Mouse (Mus musculus) intestine, embryonic 16.5 days (tissue): ENCODE measurements at regions not wholly inside any gene's neighbourhood (a gene's known extent, or its start where the extent isn't known, plus 50 kb on each side); places are given as distances from the start of the nearest gene placed in this dataset.

Experiments
- ATAC-seq: fragments of 200-750 bp; cut with Nextera tagmentation; 2 replicates; pipeline ENCODE4 v1.8.0; 2017; ENCODE audit warnings: moderate TSS enrichment, moderate library complexity
- H3K27ac ChIP-seq: fragments of 300-500 bp; sonication (generic); 2 replicates; pipeline ENCODE4 v1.5.1; 2014; ENCODE audit warnings: mild to moderate bottlenecking, low read length
- H3K27me3 ChIP-seq: fragments of 300-500 bp; sonication (generic); replicated peaks from 2 replicates; pipeline ENCODE4 v1.6.1; 2014; ENCODE audit warnings: low read length, control low read depth, mixed read lengths; ENCODE audit not compliant: control insufficient read depth, insufficient read depth
- H3K36me3 ChIP-seq: fragments of 300-500 bp; sonication (generic); 2 replicates; pipeline ENCODE4 v1.6.1; 2014; ENCODE audit warnings: low read length, control low read depth; ENCODE audit not compliant: control insufficient read depth, insufficient read depth
- H3K4me1 ChIP-seq: fragments of 300-500 bp; sonication (generic); 2 replicates; pipeline ENCODE4 v1.6.1; 2014; ENCODE audit warnings: low read length, control low read depth, mixed read lengths; ENCODE audit not compliant: control insufficient read depth, insufficient read depth
- H3K4me2 ChIP-seq: fragments of 300-500 bp; sonication (generic); 2 replicates; pipeline ENCODE4 v1.6.1; 2014; ENCODE audit warnings: low read depth, low read length, control low read depth
- H3K4me3 ChIP-seq: fragments of 300-500 bp; sonication (generic); 2 replicates; pipeline ENCODE4 v1.5.1; 2014; ENCODE audit warnings: mild to moderate bottlenecking, low read length
- H3K9ac ChIP-seq: fragments of 300-500 bp; sonication (generic); 2 replicates; pipeline ENCODE4 v1.6.1; 2014; ENCODE audit warnings: low read depth, low read length
- H3K9me3 ChIP-seq: fragments of 300-500 bp; sonication (generic); 2 replicates; pipeline ENCODE4 v1.6.1; 2016; ENCODE audit warnings: low read length, control low read depth; ENCODE audit not compliant: control insufficient read depth
- WGBS: fragments of 180-500 bp; shearing (Covaris S2); extraction: QIAGEN DNeasy Blood & Tissue Kit; methylation state at CpG from one replicate; pipeline ENCODE4 v1.1.7; 2014; 5-methylcytosine and 5-hydroxymethylcytosine counted together

DNA sequence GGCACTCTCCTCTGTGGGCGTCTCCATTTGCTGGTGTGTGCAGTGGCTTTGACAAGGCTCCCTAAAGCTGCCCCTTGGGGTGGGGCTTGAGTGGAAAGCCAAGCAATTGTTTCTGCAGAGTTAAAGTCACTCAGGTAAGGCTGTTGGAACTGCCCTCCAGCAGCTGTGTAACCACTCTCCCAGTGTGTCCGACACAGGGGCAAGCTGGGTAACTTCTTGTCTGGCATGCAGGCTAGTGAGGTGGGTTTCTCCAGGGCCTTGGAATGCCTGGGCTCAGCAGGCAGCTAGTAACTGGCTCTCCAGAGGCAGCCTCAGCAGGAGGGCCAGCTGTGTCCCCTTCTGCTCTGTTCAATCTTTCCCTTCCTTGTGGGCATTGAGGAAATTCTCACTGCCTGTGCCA, 199.5 kb upstream of the Gas1 start:
- no peak overlapping the region for H3K4me2 ChIP-seq
- no peaks in the 10 kb centered on the region for H3K9me3 ChIP-seq
- H3K9ac ChIP-seq, result no peak overlapping the region
- ATAC-seq, result no peak
- no peak overlapping the region for H3K27ac ChIP-seq
- H3K27me3 ChIP-seq, result no peaks in the 10 kb centered on the region
- no peaks in the 10 kb centered on the region for H3K36me3 ChIP-seq
- no peaks in the 10 kb centered on the region for H3K4me1 ChIP-seq
- H3K4me3 ChIP-seq, result no peak overlapping the region
- WGBS, result 69% methylated on average over 2 of the region's 2 CpGs

DNA sequence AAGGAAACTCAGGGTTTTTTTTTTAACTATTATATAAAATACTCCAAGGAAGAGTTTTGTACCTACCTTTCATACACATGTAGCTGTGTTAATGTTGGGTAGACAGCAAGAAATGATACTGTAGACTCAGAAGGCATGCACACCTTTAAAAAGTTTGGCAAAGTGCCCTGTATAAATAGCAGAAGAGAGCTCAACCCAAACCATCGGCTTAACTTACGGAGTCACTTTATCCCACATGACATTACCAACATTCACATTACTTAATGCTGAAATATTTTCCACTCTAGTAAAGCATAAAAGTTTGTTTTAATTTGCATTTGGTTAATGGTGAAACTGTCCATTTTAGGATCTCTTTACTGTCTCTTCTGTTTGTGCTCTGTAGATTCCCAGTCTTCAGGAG, 205.7 kb upstream of the Gas1 start:
- Histone ChIP-seq H3K27me3 (no peaks in the 10 kb centered on the region), H3K9me3 (no peaks in the 10 kb centered on the region), H3K4me1 (no peaks in the 10 kb centered on the region), H3K36me3 (no peaks in the 10 kb centered on the region), H3K4me2 (no peak overlapping the region), H3K9ac (no peak overlapping the region), H3K27ac (no peak overlapping the region), H3K4me3 (no peak overlapping the region)
- WGBS, result 74% methylated on average over 2 of the region's 2 CpGs
- ATAC-seq, result no peak

DNA sequence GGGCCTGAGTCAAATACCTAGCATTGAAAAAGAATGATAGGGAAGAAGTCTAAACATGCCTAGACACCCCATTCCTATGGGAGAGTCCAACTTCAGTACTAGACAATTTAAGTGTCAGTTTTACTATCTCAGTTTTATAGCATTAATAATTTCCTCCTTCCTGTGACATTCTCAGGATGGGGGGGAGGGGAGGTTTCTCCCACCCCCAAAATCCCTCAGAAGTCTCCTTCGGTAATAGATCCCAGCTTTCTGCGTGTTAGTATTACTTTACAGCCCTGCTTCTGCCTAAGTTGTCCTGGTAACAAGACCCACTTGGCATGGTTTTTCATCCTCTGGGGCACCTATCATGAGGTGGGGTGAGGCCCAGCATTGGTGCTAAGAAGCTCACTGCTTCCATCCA, 202.9 kb upstream of the Dapk1 start:
- Histone ChIP-seq H3K9ac (no peak overlapping the region), H3K4me2 (no peak overlapping the region), H3K27me3 (no peaks in the 10 kb centered on the region), H3K4me1 (no peaks in the 10 kb centered on the region), H3K9me3 (no peaks in the 10 kb centered on the region), H3K4me3 (no peak overlapping the region), H3K36me3 (no peaks in the 10 kb centered on the region), H3K27ac (no peak overlapping the region)
- 86% methylated on average over 2 of the region's 2 CpGs for WGBS
- ATAC-seq, result no peak

DNA sequence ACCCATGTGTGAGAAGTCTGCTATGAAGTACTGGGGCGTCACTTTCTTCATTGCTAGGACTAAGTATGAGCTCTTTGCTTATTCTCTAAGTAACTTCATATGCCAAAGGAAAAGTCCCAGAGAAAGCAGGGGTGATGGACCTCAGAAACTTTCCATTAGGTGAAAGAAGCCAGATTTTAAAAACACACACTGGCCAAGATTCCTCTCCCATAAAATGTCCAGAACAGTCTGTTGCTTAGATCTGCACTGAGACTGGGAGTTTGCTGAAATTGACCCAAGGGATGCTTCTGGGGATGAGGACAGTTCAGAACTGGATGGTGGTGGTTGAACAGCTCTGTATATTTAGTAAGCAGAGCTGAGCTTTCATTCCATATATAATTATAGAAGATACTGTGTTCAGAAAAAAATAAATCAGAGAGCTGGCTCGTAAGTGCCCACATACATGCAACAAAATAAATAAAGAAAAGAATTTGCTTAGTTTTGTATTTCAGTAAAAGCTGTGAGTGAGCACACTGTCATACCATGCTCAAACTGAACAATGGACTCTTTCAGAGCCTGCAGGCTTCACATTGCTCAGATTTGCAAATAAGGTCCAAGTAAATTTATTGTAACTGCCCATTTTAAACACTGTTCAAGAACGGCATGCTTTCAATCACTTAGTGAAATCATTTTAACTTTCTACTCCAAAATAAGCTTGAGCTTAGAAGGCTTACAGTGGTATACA, 200.8 kb upstream of the Dapk1 start:
- Histone ChIP-seq H3K4me3 (no peak overlapping the region), H3K4me1 (no peaks in the 10 kb centered on the region), H3K9ac (no peak overlapping the region), H3K36me3 (no peaks in the 10 kb centered on the region), H3K9me3 (no peaks in the 10 kb centered on the region), H3K4me2 (no peak overlapping the region), H3K27me3 (no peaks in the 10 kb centered on the region), H3K27ac (no peak overlapping the region)
- 71% methylated on average over 3 of the region's 3 CpGs for WGBS
- ATAC-seq, result no peak

DNA sequence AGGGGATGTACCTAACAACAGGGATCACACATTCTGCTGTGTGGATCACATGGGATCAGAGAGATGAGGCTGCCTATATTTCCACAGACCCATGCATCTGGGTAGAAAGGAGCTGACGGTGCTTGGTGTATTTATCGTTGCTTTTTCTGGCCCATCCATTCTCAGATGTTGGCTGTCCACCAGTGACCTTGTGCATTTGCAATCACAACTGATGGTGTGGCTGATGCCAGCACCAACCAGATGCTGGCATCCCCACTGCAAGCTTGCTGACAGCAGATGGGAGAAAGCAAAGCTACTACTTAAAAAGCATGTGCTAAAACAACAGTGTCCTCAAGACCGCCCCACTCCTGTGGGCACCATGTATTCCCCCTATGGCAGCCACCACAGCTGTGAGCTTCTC, 198.3 kb upstream of the Dapk1 start:
- Histone ChIP-seq H3K27ac (no peak overlapping the region), H3K36me3 (no peaks in the 10 kb centered on the region), H3K9me3 (no peaks in the 10 kb centered on the region), H3K9ac (no peak overlapping the region), H3K4me1 (no peaks in the 10 kb centered on the region), H3K27me3 (no peaks in the 10 kb centered on the region), H3K4me3 (no peak overlapping the region), H3K4me2 (no peak overlapping the region)
- 96% methylated on average over 3 of the region's 3 CpGs for WGBS
- ATAC-seq, result no peak

DNA sequence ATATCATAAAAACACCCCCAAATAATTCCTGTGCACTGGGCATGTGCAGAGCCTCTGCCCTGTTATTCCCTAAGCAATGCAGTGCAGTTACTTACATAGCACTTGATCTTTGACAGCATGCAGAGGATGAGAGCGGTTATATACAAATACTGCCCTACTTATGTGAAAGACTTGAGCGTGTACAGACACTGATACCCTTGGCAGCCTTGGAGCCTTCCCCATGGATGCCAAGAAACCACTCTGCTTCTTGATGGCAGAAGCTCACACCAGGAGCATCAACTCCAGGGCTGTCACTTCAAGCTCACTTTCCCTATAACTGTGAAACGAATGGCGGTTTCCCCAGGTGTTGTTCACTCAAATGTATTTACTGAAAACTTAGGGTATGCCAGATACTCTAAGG, 194.4 kb upstream of the Dapk1 start:
- Histone ChIP-seq H3K4me1 (no peaks in the 10 kb centered on the region), H3K36me3 (no peaks in the 10 kb centered on the region), H3K4me3 (no peak overlapping the region), H3K27me3 (no peaks in the 10 kb centered on the region), H3K4me2 (no peak overlapping the region), H3K9me3 (no peaks in the 10 kb centered on the region), H3K27ac (no peak overlapping the region), H3K9ac (no peak overlapping the region)
- 84% methylated on average over 4 of the region's 4 CpGs for WGBS
- no peak for ATAC-seq

DNA sequence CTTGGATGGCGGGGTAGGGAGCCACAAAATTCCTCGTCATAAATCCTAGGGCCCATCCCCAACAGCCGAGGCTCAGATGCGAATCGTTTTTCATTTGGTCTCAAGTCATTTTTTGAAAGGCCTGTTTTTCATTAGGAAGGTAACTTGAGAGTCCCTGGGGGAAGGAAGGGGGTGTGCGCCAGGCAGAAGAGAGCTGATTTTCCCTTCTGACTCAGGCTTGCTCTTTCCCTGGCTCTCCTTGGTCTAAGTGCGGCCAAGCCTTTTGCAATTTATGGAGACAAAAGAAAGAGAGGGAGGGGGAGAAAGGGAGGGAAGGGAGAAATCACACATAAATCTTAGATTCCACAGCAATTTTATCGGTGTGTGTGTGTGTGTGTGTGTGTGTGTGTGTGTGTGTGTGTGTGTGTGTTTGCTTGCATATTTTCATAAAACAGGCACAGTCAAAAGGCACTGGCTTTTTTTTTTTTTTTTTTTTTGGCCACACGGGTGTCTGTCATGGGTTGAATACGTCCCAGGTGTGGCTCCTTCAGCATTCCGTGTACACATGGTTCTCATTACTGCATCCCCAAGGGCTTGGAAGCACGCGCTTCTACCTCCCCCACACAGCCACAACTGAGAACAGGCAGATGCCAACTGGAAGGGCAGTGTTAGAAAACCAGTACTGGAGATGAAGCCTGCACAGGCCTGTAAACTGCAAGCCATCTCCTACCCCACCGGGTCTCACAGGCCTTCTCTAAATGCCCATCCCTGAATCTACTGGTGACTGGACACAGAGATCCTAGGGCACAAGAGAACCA, 191.8 kb upstream of the Dapk1 start:
- Histone ChIP-seq H3K9ac (no peak overlapping the region), H3K27ac (peak overlapping the region; percentile 66; the same call in 1 of the 2 replicates), H3K4me2 (no peak overlapping the region), H3K27me3 (no peaks in the 10 kb centered on the region), H3K4me1 (no peaks in the 10 kb centered on the region), H3K9me3 (no peaks in the 10 kb centered on the region), H3K4me3 (no peak overlapping the region), H3K36me3 (no peaks in the 10 kb centered on the region)
- 63% methylated on average over 14 of the region's 14 CpGs for WGBS
- ATAC-seq, result no peak

DNA sequence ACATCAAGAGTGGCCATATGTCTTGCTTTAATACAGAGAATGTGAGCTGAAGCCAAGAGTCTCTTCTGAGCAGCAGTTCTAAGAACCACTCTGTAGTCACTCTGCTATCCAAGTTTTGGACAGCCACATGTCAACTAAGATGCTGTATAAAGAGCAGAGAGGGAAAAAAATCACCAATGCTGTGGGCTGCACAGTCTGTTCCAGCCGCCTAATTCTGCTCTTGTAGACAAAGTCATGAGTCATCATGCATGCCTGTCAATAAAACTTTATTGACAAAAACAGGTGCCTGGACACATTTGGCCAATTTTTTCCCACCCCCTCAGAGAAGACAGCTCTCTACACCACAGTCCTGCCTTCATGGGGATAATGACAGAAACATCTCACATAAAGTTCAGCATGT, 185.7 kb upstream of the Dapk1 start:
- no peaks in the 10 kb centered on the region for H3K36me3 ChIP-seq
- H3K9me3 ChIP-seq, result no peaks in the 10 kb centered on the region
- H3K27ac ChIP-seq, result no peak overlapping the region
- H3K4me3 ChIP-seq, result no peak overlapping the region
- WGBS, result 61% methylated on average over 1 of the region's 1 CpGs
- 0 out of 2 replicates have a peak, but pooled peaks cover 4% of the 10 kb centered on the region for H3K4me1 ChIP-seq
- H3K4me2 ChIP-seq, result no peak overlapping the region
- H3K27me3 ChIP-seq, result no peaks in the 10 kb centered on the region
- no peak for ATAC-seq
- H3K9ac ChIP-seq, result no peak overlapping the region

DNA sequence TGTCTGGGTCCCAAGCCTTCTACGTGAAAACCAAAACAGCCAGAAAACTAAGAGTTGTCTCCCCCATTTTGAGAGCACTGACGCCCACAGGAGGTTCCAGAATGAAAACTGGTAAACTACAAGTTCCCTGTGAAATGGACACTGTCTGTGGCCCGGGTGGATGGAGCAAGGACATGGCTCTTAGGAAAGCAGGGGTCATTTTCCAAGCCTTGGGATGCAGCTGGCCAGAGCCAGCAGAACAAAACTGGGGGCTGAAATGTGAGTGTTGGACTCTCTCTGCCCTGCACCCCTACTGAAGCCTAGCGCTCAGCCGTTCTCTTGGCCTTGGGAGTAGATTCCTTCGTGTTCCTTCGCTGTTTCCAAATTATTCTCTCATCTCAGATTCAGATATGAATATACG, 184.7 kb upstream of the Dapk1 start:
- H3K27ac ChIP-seq, result peak overlapping the region; percentile 60; the same call in 1 of the 2 replicates
- H3K4me3 ChIP-seq, result no peak overlapping the region
- no peak overlapping the region for H3K9ac ChIP-seq
- 79% methylated on average over 8 of the region's 8 CpGs for WGBS
- H3K4me1 ChIP-seq, result 0 out of 2 replicates have a peak, but pooled peaks cover 5% of the 10 kb centered on the region
- no peaks in the 10 kb centered on the region for H3K36me3 ChIP-seq
- no peaks in the 10 kb centered on the region for H3K9me3 ChIP-seq
- no peak for ATAC-seq
- no peak overlapping the region for H3K4me2 ChIP-seq
- H3K27me3 ChIP-seq, result no peaks in the 10 kb centered on the region
